Mouse (Mus musculus) CD4-positive, CD25-positive, alpha-beta regulatory T cell (primary cell): ENCODE data around the gene Cdk12. TPM values are rescaled to one million over a fixed set of nuclear protein-coding genes. Genes with fewer than 3 reads are reported as not detected.

Experiments used
- polyA plus RNA-seq: library from polyadenylated mRNA; unstranded; fragments of 100-300 nt; shearing (Covaris generic); gene quantifications from one replicate; pipeline ENCODE4 v1.2.1, GENCODE M21; 2017

Gene Cdk12
- 21.1 TPM for polyA plus RNA-seq

GRCm38 (mm10) chr11:98202641-98203350 lies at the start of gene Cdk12:
TSS of gene Cdk12 (plus strand) at chr11:98203059.

GRCm38 (mm10) chr11:98192901-98193805 lies 9.7 kb upstream of the Cdk12 start, which contains the start of gene Med1:
TSS of gene Med1 (minus strand) at chr11:98193293.

Other genes starting within 250 kb of the Cdk12 start
- 1.9 TPM for gene Plxdc1, start 216.6 kb upstream of the Cdk12 start, polyA plus RNA-seq
- 125 TPM for gene Arl5c, start 206.9 kb upstream of the Cdk12 start, polyA plus RNA-seq
- 15.7 TPM for gene Cacnb1, start 180.0 kb upstream of the Cdk12 start, polyA plus RNA-seq
- 1,449 TPM for gene Rpl19, start 176.3 kb upstream of the Cdk12 start, polyA plus RNA-seq
- gene Stac2, start 149.6 kb upstream of the Cdk12 start, polyA plus RNA-seq, result not detected
- gene Fbxl20, start 52.7 kb upstream of the Cdk12 start, polyA plus RNA-seq, result 42.0 TPM
- gene Med1, start 9.8 kb upstream of the Cdk12 start, polyA plus RNA-seq, result 41.4 TPM
- 0.13 TPM for gene Neurod2, start 126.6 kb downstream of the Cdk12 start, polyA plus RNA-seq
- not detected for gene Ppp1r1b, start 145.3 kb downstream of the Cdk12 start, polyA plus RNA-seq
- 64.0 TPM for gene Stard3, start 155.3 kb downstream of the Cdk12 start, polyA plus RNA-seq
- 0.25 TPM for gene Tcap, start 180.8 kb downstream of the Cdk12 start, polyA plus RNA-seq
- gene Pnmt, start 183.4 kb downstream of the Cdk12 start, polyA plus RNA-seq, result not detected
- 12.2 TPM for gene Pgap3, start 197.4 kb downstream of the Cdk12 start, polyA plus RNA-seq
- 0.22 TPM for gene Erbb2, start 209.4 kb downstream of the Cdk12 start, polyA plus RNA-seq
- gene Mien1, start 235.9 kb downstream of the Cdk12 start, polyA plus RNA-seq, result 166 TPM
- gene Grb7, start 243.3 kb downstream of the Cdk12 start, polyA plus RNA-seq, result 5.1 TPM